Mouse (Mus musculus): ENCODE measurements at regions not wholly inside any gene's neighbourhood (a gene's known extent, or its start where the extent isn't known, plus 50 kb on each side); places are given as distances from the start of the nearest gene placed in this dataset.

DNA sequence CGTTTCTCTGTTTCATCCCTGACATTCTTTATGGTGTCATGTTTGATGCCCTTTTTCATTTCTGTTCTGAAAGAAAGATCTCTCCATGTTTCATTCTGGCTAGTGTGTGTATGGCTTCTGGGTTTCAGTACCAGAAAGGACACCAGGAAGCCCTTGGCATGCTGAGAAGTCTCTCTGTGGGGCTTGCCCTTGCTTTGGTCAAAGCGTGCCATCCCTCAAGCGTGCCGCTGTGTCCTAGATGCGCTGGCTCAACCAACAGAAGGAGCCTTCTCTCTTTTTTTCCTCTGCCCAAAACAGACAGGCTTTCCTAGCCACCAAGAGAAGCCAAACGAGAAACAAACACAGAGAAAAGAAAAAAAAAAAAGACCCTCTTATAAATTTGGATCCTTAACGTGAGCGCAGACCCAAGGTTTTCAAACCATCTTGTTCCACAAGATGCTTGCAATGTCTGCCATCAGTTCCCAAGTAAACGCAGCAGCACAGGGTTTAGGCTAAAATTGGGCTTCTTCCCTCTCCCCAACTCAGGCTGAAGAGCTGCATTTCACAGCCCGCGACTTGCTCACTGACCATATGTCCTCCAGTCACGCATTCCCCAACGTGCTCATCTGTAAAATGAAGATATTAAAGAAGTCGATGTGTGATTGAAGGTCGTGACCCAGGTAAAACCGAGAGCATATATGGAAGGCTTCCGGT is 97.3 kb upstream of the Foxn2 start:
- Histone ChIP-seq H3K36me3 (replicated peaks; ENCODE audit: low read length) (no peaks in the 10 kb centered on the region), H3K27me3 (replicated peaks) (no peaks in the 10 kb centered on the region), H3K4me1 (no peaks in the 10 kb centered on the region), H3K9me3 (peaks cover 26% of the 10 kb centered on the region), H3K4me3 (replicated peaks) (no peak overlapping the region)
- TF ChIP-seq FLI1 (IDR thresholded peaks at IDR 0.05; ENCODE audit: low read length) (no peak), GATA1 (IDR thresholded peaks at IDR 0.05; ENCODE audit: borderline replicate concordance, low read length) (no peak)

GRCm38 (mm10) chr17:88345433-88345832 is 95.1 kb upstream of the Foxn2 start:
- Histone ChIP-seq H3K4me3 (replicated peaks) (no peak overlapping the region), H3K9me3 (peaks cover 23% of the 10 kb centered on the region), H3K36me3 (replicated peaks; ENCODE audit: low read length) (no peaks in the 10 kb centered on the region), H3K27me3 (replicated peaks) (no peaks in the 10 kb centered on the region), H3K4me1 (no peaks in the 10 kb centered on the region)
- TF ChIP-seq GATA1 (IDR thresholded peaks at IDR 0.05; ENCODE audit: borderline replicate concordance, low read length) (no peak), FLI1 (IDR thresholded peaks at IDR 0.05; ENCODE audit: low read length) (no peak)

- no peaks in the 10 kb centered on the region for H3K4me1 ChIP-seq
- TF ChIP-seq FLI1 (IDR thresholded peaks at IDR 0.05; ENCODE audit: low read length) (no peak), GATA1 (IDR thresholded peaks at IDR 0.05; ENCODE audit: borderline replicate concordance, low read length) (no peak)
- H3K9me3 ChIP-seq: peaks cover 29% of the 10 kb centered on the region
- no peak overlapping the region for H3K4me3 ChIP-seq (replicated peaks)
- H3K27me3 ChIP-seq (replicated peaks): no peaks in the 10 kb centered on the region
- no peaks in the 10 kb centered on the region for H3K36me3 ChIP-seq (replicated peaks; ENCODE audit: low read length)
Observed at GRCm38 (mm10) chr17:88346896-88347295, 93.6 kb upstream of the Foxn2 start.

- no peak for TF ChIP-seq FLI1 (IDR thresholded peaks at IDR 0.05; ENCODE audit: low read length)
- no peak for TF ChIP-seq GATA1 (IDR thresholded peaks at IDR 0.05; ENCODE audit: borderline replicate concordance, low read length)
- Histone ChIP-seq H3K9me3 (peaks cover 38% of the 10 kb centered on the region), H3K27me3 (replicated peaks) (no peaks in the 10 kb centered on the region), H3K4me3 (replicated peaks) (no peak overlapping the region), H3K36me3 (replicated peaks; ENCODE audit: low read length) (no peaks in the 10 kb centered on the region), H3K4me1 (no peaks in the 10 kb centered on the region)
Observed at GRCm38 (mm10) chr17:88349825-88350460, 90.6 kb upstream of the Foxn2 start.

GRCm38 (mm10) chr17:88350986-88351385 is 89.5 kb upstream of the Foxn2 start:
- Histone ChIP-seq H3K4me3 (replicated peaks) (no peak overlapping the region), H3K9me3 (peaks cover 38% of the 10 kb centered on the region), H3K4me1 (no peaks in the 10 kb centered on the region), H3K27me3 (replicated peaks) (no peaks in the 10 kb centered on the region), H3K36me3 (replicated peaks; ENCODE audit: low read length) (no peaks in the 10 kb centered on the region)
- TF ChIP-seq GATA1 (IDR thresholded peaks at IDR 0.05; ENCODE audit: borderline replicate concordance, low read length) (no peak), FLI1 (IDR thresholded peaks at IDR 0.05; ENCODE audit: low read length) (no peak)

GRCm38 (mm10) chr17:88352960-88353359 is 87.6 kb upstream of the Foxn2 start:
- peaks cover 33% of the 10 kb centered on the region for H3K9me3 ChIP-seq
- H3K36me3 ChIP-seq (replicated peaks; ENCODE audit: low read length): no peaks in the 10 kb centered on the region
- H3K4me1 ChIP-seq: no peaks in the 10 kb centered on the region
- no peaks in the 10 kb centered on the region for H3K27me3 ChIP-seq (replicated peaks)
- H3K4me3 ChIP-seq (replicated peaks): no peak overlapping the region
- no peak for TF ChIP-seq GATA1 (IDR thresholded peaks at IDR 0.05; ENCODE audit: borderline replicate concordance, low read length)
- TF ChIP-seq FLI1 (IDR thresholded peaks at IDR 0.05; ENCODE audit: low read length): no peak

GRCm38 (mm10) chr17:88361161-88361560 is 79.3 kb upstream of the Foxn2 start:
- TF ChIP-seq GATA1 (IDR thresholded peaks at IDR 0.05; ENCODE audit: borderline replicate concordance, low read length) (no peak), FLI1 (IDR thresholded peaks at IDR 0.05; ENCODE audit: low read length) (no peak)
- Histone ChIP-seq H3K4me3 (replicated peaks) (no peak overlapping the region), H3K36me3 (replicated peaks; ENCODE audit: low read length) (no peaks in the 10 kb centered on the region), H3K27me3 (replicated peaks) (no peaks in the 10 kb centered on the region), H3K9me3 (peaks cover 15% of the 10 kb centered on the region; the same call in 1 of the 2 replicates), H3K4me1 (no peaks in the 10 kb centered on the region)

- H3K36me3 ChIP-seq (replicated peaks; ENCODE audit: low read length): no peaks in the 10 kb centered on the region
- H3K27me3 ChIP-seq (replicated peaks): no peaks in the 10 kb centered on the region
- peaks cover 17% of the 10 kb centered on the region for H3K9me3 ChIP-seq
- H3K4me1 ChIP-seq: no peaks in the 10 kb centered on the region
- TF ChIP-seq GATA1 (IDR thresholded peaks at IDR 0.05; ENCODE audit: borderline replicate concordance, low read length) (no peak), FLI1 (IDR thresholded peaks at IDR 0.05; ENCODE audit: low read length) (no peak)
- H3K4me3 ChIP-seq (replicated peaks): no peak overlapping the region
Observed at GRCm38 (mm10) chr17:88362404-88362803, 78.1 kb upstream of the Foxn2 start.

DNA sequence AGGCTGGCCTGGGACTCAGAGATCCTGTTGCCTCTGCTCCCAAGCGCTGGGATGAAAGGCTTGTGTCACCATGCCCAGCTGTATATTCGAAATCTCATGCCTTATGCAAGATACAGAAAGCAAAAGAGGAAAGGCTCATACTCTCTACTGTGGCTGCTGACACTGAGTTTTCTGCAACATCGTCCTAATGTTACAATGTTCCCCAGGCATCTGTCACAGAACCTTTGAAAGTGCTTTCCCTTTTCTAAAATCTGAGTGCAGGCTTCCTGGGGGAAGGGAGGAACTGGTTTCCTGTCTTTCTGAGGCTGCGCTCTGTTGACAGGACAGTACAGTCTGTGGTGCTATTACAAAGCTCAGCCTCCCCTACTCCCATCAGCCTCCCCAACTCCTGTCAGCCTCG is 72.6 kb upstream of the Foxn2 start:
- no peaks in the 10 kb centered on the region for H3K4me1 ChIP-seq
- peaks cover 21% of the 10 kb centered on the region for H3K9me3 ChIP-seq
- H3K36me3 ChIP-seq (replicated peaks; ENCODE audit: low read length): no peaks in the 10 kb centered on the region
- TF ChIP-seq GATA1 (IDR thresholded peaks at IDR 0.05; ENCODE audit: borderline replicate concordance, low read length) (no peak), FLI1 (IDR thresholded peaks at IDR 0.05; ENCODE audit: low read length) (no peak)
- no peaks in the 10 kb centered on the region for H3K27me3 ChIP-seq (replicated peaks)
- H3K4me3 ChIP-seq (replicated peaks): no peak overlapping the region

- no peak overlapping the region for H3K4me3 ChIP-seq (replicated peaks)
- TF ChIP-seq GATA1 (IDR thresholded peaks at IDR 0.05; ENCODE audit: borderline replicate concordance, low read length) (no peak), FLI1 (IDR thresholded peaks at IDR 0.05; ENCODE audit: low read length) (no peak)
- no peaks in the 10 kb centered on the region for H3K36me3 ChIP-seq (replicated peaks; ENCODE audit: low read length)
- H3K4me1 ChIP-seq: no peaks in the 10 kb centered on the region
- H3K27me3 ChIP-seq (replicated peaks): no peaks in the 10 kb centered on the region
- peaks cover 30% of the 10 kb centered on the region for H3K9me3 ChIP-seq
Observed at GRCm38 (mm10) chr17:88369971-88370370, 70.5 kb upstream of the Foxn2 start.

Data from megakaryocyte, embryonic 14.5 days (primary cell).